Mouse (Mus musculus) mesoderm, embryonic 11.5 days (tissue): ENCODE results near the gene Gxylt2.

Source experiments
- DNase-seq: peaks from one replicate; pipeline ENCODE4 v3.0.0-alpha.2; 2012; ENCODE audit warnings: low read depth, low spot score

The Gxylt2 gene

GRCm38 (mm10) chr6:100848682-100849375, 144.3 kb downstream of the Gxylt2 start:
- DNase-seq = no peak

- DNase-seq = no peak
Observed at GRCm38 (mm10) chr6:100850671-100851081, 146.1 kb downstream of the Gxylt2 start.

- DNase-seq = no peak
Observed at GRCm38 (mm10) chr6:100851083-100851482, 146.5 kb downstream of the Gxylt2 start.
